Mouse (Mus musculus): ENCODE measurements at regions not wholly inside any gene's neighbourhood (a gene's known extent, or its start where the extent isn't known, plus 50 kb on each side); places are given as distances from the start of the nearest gene placed in this dataset.

DNA sequence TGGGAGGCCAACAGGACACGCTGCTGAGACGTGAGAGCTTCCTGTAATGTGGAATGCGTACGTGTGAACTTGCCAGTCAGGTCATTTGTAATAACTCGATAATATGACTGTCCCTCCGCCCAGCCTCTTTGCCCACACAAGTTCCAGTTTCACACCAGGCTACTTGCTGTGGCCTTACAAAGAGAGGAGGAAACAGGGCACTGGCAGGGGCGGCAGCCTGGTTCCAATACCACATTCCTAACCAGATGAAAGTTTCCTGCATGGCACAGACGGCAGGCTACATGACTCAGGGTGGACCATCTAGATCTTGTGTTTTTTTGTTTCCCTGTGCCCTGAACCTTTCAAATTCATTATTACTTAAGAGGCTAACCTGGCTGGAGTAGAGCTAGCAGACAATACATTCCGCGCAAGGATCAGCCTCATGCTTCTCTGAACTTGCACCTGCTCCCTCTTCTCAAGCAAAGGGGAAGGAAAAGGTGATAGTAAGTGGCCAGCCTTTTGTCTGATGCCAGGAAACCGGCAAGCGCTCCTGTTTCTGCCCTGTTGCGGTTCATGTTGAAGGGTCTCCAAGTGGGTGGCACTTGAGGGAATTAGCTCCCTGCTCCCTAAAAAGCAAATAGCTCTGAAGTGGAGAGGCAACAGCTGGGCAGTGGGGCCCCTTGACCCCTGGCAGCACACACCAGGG, 60.2 kb upstream of the Egln3 start:
- no peaks in the 10 kb centered on the region for H3K36me3 ChIP-seq

DNA sequence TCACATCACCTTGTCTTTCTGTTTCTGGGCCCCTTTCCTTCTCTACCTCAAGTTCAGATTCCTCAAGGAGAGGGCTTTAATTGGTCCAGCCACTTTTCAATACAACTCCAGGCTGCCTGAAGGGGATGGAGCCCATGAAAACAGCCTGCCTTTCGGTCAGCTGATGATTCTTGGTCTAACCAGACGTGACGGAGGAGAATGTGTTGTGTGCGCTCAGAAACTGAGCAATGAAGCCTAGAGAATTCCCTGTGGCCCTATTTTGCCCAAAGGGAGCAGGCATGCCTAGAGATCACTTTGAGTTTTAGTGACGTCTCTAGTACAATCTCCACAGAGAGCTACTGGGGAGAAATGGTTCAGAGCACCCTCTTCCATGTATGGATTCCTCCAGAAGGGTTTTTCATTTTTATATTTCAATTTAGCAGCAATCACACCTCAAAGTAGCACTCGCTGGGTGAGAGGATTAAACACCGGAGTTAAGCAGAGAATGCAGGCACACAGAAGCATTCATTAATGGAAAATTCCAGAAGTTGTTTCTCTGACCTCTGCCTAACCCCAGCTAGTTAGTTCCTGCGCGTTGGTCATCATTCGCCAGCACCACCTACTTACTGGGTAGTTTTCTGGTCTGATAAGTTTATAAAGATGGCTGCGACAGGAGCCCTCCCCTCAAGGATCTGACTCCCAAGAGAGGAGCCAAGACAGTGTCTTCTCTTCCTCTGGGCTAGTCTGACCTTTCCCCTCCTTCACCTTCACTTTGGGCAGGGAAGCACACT, 58.8 kb upstream of the Egln3 start:
- no peak for ATAC-seq (ENCODE audit: insufficient number of reproducible peaks, insufficient read depth, low FRiP score, low TSS enrichment)
- 62% methylated on average over 11 of the region's 11 CpGs for WGBS
- H3K27me3 ChIP-seq, result no peaks in the 10 kb centered on the region
- no peak overlapping the region for H3K4me3 ChIP-seq
- no peak overlapping the region for H3K27ac ChIP-seq
- no peak overlapping the region for H3K4me2 ChIP-seq (replicated peaks)
- H3K36me3 ChIP-seq, result no peaks in the 10 kb centered on the region
- H3K9me3 ChIP-seq, result no peaks in the 10 kb centered on the region
- H3K4me1 ChIP-seq, result peaks cover 10% of the 10 kb centered on the region; the same call in 1 of the 2 replicates
- H3K9ac ChIP-seq, result no peak overlapping the region

More for the DNA sequence above, 60.2 kb upstream of the Egln3 start:
- Histone ChIP-seq H3K9ac (no peak overlapping the region), H3K27me3 (no peaks in the 10 kb centered on the region), H3K4me3 (no peak overlapping the region), H3K4me2 (replicated peaks) (no peak overlapping the region), H3K4me1 (peaks cover 10% of the 10 kb centered on the region; the same call in 1 of the 2 replicates), H3K9me3 (no peaks in the 10 kb centered on the region), H3K27ac (no peak overlapping the region)
- ATAC-seq (ENCODE audit: insufficient number of reproducible peaks, insufficient read depth, low FRiP score, low TSS enrichment), result no peak
- 45% methylated on average over 13 of the region's 13 CpGs for WGBS

DNA sequence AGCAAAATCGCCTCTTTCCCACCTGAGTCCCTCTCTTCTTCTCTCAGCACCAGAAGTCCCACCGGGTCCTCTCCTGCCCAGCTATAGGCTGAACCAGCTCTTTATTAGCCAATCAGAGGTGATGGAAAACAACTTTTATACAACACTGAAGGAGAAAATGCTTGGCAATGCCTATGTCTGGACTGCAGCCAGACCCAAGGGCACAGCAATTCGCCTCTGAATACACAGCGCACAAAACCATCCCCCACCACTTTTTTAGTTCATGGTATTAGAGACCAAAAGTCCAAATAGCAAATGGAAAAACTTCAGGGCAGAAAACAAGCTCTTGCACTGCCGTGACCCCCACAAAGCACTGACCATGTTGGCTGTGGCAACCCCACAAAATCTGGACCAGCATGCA, 57.8 kb upstream of the Egln3 start:
- H3K9me3 ChIP-seq, result no peaks in the 10 kb centered on the region
- 87% methylated on average over 5 of the region's 5 CpGs for WGBS
- peaks cover 10% of the 10 kb centered on the region; the same call in 1 of the 2 replicates for H3K4me1 ChIP-seq
- no peaks in the 10 kb centered on the region for H3K36me3 ChIP-seq
- H3K4me2 ChIP-seq (replicated peaks), result no peak overlapping the region
- H3K27me3 ChIP-seq, result no peaks in the 10 kb centered on the region
- no peak overlapping the region for H3K27ac ChIP-seq
- no peak for ATAC-seq (ENCODE audit: insufficient number of reproducible peaks, insufficient read depth, low FRiP score, low TSS enrichment)
- no peak overlapping the region for H3K9ac ChIP-seq
- H3K4me3 ChIP-seq, result no peak overlapping the region

DNA sequence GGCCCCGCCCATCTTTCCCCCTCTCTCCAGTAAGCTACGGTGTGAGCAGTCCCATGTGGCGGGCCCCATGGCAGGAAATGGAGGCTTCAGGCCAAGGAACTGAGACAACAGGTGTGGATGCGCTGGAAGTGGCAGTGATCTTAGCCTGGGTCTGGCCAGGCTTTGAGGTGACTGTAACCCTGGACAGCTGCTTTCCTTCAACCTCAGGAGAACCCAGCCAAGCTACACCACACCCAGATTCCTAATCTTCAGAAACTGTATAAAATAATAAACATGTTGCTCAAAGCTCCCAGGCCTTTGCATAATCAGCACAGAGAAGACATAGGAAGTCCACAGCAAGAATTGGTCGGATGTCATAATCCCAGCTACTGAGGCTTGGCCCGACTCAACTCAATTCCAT, 56.8 kb upstream of the Egln3 start:
- H3K4me2 ChIP-seq (replicated peaks), result no peak overlapping the region
- no peak overlapping the region for H3K27ac ChIP-seq
- no peaks in the 10 kb centered on the region for H3K9me3 ChIP-seq
- no peak overlapping the region for H3K4me3 ChIP-seq
- no peak overlapping the region for H3K9ac ChIP-seq
- H3K27me3 ChIP-seq, result no peaks in the 10 kb centered on the region
- no peak for ATAC-seq (ENCODE audit: insufficient number of reproducible peaks, insufficient read depth, low FRiP score, low TSS enrichment)
- 76% methylated on average over 6 of the region's 6 CpGs for WGBS
- H3K36me3 ChIP-seq, result no peaks in the 10 kb centered on the region
- H3K4me1 ChIP-seq, result peaks cover 10% of the 10 kb centered on the region; the same call in 1 of the 2 replicates

DNA sequence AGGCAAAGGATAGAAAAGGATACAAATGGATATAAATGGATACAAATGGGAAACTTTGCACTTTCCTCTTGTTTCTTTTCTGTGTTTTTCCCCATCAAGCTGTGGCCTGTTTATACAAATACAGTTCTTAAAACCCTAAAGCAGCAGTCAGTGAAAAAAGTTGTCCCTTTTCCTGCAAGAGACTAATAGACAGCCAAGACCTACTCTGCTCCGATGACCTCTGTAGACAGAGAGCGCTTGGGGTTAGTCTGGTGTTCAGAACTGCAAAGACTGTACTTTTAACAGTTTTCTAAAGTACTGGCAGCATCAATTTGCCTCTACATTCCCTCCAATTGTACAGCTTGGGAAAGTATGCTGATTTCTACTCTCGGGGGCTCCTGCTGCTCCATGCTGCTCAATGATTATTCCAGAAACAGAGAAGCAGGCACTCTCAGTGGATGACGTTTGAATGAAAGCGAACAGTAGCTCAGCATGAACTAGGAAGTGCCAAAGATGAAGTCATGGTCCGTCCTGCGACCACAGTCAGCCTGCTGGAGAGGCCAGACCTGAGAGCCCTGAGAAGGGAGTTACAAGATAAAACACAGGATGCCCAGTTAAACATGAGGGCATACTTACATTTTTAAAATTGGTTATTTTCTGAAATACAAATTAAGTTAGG, 54.2 kb upstream of the Egln3 start:
- Histone ChIP-seq H3K27me3 (no peaks in the 10 kb centered on the region), H3K4me3 (no peak overlapping the region), H3K36me3 (no peaks in the 10 kb centered on the region), H3K4me1 (no peaks in the 10 kb centered on the region), H3K4me2 (replicated peaks) (no peak overlapping the region), H3K9me3 (no peaks in the 10 kb centered on the region), H3K27ac (no peak overlapping the region), H3K9ac (no peak overlapping the region)
- 66% methylated on average over 7 of the region's 7 CpGs for WGBS
- no peak for ATAC-seq (ENCODE audit: insufficient number of reproducible peaks, insufficient read depth, low FRiP score, low TSS enrichment)

DNA sequence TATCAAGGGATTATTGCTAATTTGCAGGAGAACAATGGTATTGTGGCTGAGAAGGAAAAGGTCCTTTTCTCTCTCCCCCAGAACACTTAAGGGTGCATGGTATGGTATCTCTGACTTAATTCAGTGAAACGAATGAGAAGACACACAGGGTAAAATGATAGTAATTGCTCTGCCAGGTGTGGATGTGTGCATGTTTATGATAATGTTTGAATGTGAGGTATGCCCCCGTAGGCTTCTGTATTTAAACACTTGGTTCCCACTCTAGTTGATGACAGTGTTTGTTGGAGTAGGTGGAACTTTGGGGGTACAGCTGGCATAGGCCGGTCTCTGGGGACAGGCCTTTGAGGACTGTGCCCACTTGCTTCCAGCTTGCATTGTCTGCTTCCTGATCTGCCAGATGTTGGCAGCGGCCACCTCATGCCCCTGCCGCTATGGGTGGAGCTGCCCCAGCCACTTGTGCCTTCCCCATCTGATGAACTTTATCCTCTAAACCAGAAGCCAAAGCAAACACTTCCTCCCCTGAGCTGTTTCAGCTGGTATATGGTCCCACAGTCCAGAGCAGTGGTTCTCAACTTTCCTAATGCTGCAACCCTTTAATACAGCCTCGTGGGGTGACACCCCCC, 53.0 kb upstream of the Egln3 start:
- ATAC-seq (ENCODE audit: insufficient number of reproducible peaks, insufficient read depth, low FRiP score, low TSS enrichment), result no peak
- H3K27me3 ChIP-seq, result no peaks in the 10 kb centered on the region
- 75% methylated on average over 6 of the region's 6 CpGs for WGBS
- no peak overlapping the region for H3K27ac ChIP-seq
- H3K9ac ChIP-seq, result no peak overlapping the region
- no peaks in the 10 kb centered on the region for H3K4me1 ChIP-seq
- no peaks in the 10 kb centered on the region for H3K9me3 ChIP-seq
- H3K36me3 ChIP-seq, result no peaks in the 10 kb centered on the region
- H3K4me2 ChIP-seq (replicated peaks), result no peak overlapping the region
- no peak overlapping the region for H3K4me3 ChIP-seq
